Mouse (Mus musculus): Measurements from ENCODE around the gene Hspb2. TPM values are rescaled to one million over a fixed set of nuclear protein-coding genes. Genes with fewer than 3 reads are reported as not detected.

The Hspb2 gene
- polyA plus RNA-seq, 1 experiment from 2014 or later: 0.82 TPM

DNA sequence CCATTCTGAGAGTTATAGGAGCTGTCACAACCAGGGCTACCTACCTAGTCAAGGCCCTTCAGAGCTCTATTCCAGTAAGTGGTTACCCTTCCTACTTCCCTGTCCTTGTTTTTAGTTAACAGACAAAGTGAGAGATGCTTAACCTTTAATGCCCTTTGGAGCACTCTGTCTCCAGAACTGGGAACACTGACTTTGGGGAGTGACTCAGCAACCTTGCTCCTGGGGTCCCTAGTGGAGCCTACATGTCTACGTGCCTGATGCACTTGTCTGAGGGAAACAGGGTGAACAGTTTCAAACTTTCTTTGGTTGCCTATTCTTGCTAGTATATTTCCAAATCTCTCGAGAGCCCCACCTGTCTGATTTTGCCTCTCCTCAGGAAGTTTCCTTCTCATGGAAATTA is 9.4 kb downstream of the Hspb2 start:
- H3K36me3 ChIP-seq: no peaks in the 10 kb centered on the region
- H3K27ac ChIP-seq: no peak overlapping the region
- H3K4me3 ChIP-seq: no peak overlapping the region
- H3K4me1 ChIP-seq: peaks cover 7% of the 10 kb centered on the region
- H3K27me3 ChIP-seq (replicated peaks): peaks cover 20% of the 10 kb centered on the region
- ATAC-seq: no peak
- H3K4me2 ChIP-seq: no peak overlapping the region
- H3K9ac ChIP-seq: no peak overlapping the region
- no peaks in the 10 kb centered on the region for H3K9me3 ChIP-seq (replicated peaks)
- 55% methylated on average over 2 of the region's 2 CpGs for WGBS (ENCODE audit: insufficient replicate concordance)

DNA sequence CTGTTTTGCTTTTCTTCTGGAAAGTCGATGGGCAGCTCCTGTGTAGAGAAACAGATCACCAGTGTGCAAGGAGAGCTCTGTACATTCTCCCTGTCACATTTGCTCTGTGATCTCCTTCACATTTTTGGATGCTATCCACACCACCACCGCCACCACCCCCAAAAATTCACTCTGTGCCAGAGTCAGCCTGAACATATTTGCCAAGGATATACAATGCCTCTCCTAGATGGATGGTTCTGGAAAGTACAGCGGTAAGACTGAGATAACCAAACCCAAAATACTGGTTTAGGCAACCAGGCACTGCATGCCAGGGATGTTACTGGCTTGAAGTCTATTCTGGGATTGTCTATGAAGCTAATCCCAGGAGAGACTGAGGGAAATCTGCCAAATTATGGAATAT is 9.9 kb downstream of the Hspb2 start:
- Histone ChIP-seq H3K27me3 (replicated peaks) (peaks cover 16% of the 10 kb centered on the region), H3K9ac (no peak overlapping the region), H3K4me1 (peaks cover 7% of the 10 kb centered on the region), H3K4me3 (no peak overlapping the region), H3K36me3 (no peaks in the 10 kb centered on the region), H3K4me2 (no peak overlapping the region), H3K27ac (no peak overlapping the region), H3K9me3 (replicated peaks) (no peaks in the 10 kb centered on the region)
- 67% methylated on average over 3 of the region's 3 CpGs for WGBS (ENCODE audit: insufficient replicate concordance)
- ATAC-seq: no peak

DNA sequence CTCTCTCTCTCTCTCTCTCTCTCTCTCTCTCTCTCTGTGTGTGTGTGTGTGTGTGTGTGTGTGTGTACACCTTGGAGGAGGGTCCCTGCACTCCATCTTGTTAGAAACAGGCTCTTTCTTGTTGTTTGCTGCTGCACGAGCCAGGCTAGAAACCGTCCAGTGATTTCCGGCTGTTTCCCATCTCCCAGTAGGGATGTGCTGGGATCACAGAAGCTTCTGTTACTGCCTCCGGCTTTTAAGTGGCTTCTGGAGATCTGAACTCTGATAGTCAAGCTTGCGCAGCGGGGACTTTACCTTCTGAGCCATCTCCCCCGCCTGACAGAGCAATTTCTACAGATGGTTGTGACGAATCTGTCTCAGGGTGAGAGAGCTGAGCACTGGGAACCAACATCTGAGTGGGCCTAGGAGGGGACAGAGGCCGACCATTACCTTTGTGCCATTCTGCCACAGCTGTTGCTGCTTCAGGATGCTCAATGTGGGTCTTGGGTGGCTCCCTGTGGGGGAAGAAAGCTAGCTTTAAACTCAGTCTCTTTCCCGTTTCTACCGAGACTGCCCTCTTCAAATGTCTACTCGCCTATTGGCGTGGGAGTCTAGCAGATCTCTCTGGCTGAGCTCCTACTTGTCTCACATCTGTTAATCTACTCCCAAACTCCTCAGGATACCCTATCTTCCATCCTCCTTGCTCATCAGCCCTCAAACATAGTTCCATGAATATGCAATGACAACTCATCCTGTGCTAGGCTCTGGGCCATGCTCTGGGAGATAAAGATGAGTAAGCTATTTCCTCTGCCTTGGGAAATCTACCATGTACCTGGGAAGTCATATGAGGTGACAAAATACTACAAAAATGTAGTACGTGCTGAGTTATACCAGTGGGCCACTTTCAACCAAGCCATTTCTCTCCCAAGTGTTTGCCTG is 11.0 kb downstream of the Hspb2 start:
- 80% methylated on average over 14 of the region's 14 CpGs for WGBS (ENCODE audit: insufficient replicate concordance)
- no peaks in the 10 kb centered on the region for H3K9me3 ChIP-seq (replicated peaks)
- no peak for ATAC-seq

DNA sequence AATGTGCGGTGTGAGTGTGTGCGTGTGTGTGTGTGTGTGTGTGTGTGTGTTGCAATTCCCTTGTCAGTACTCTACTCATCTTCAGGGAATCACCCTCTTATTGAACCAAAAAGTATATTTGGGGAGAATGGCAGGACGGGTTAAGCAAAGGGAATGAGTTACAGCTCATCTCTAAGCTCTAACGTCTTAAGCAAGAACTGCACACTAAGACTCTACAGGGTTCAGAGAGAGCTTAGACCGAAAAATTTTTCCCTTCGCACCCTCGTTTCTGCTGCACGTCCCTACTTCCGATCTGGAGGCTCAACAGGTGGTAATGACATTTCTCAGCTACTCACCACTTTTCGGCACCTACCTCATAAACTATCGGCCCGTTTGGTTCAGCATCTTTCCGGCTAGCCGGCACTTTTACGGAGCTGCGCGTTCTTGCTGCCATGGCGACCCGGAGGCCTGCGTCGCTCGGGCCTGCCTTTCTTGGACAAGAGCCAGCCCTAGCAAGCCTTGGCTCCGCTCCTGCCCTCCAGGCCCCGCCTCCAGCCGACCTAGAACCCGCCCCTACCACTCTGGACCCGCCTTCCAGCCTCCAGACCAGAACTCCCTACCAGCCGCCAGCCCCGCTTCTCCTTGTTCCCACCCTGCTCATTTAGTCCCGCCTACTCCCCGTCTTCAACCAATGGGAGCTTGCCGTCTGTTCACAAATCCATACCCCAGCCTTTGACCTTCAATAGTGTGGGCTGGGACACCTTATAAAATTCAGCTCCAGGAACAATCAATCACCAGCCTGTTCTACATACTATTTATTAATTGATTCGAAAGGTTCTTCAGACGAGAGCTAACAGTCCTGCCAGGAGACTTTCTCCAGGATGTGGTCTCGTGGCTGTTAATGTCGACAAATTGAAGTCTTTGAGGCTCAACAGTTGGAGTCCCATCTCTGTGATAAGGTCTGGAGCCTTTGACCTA is 13.0 kb downstream of the Hspb2 start, which contains the start of gene Dixdc1:
Dixdc1 (minus strand) TSS at position 604 of the 957 bp plus-strand sequence.
- Histone ChIP-seq H3K27ac (no peak within 1 kb of the TSS), H3K4me1 (peaks cover 7% of the 10 kb centered on the region), H3K9me3 (replicated peaks) (no peaks in the 10 kb centered on the region), H3K36me3 (no peaks in the 10 kb centered on the region), H3K9ac (peak within 1 kb of the TSS; percentile 33; the same call in 1 of the 2 replicates), H3K4me3 (peak within 1 kb of the TSS; percentile 42), H3K4me2 (peak within 1 kb of the TSS; percentile 68), H3K27me3 (replicated peaks) (0 out of 2 replicates have a peak, but pooled peaks cover 6% of the 10 kb centered on the region)
- WGBS (ENCODE audit: insufficient replicate concordance): 12% methylated on average over 36 of the region's 36 CpGs
- ATAC-seq: peak; percentile 98

More for the DNA sequence above, 11.0 kb downstream of the Hspb2 start:
- Histone ChIP-seq H3K4me2 (no peak overlapping the region), H3K27ac (no peak overlapping the region), H3K36me3 (no peaks in the 10 kb centered on the region), H3K4me3 (no peak overlapping the region), H3K27me3 (replicated peaks) (peaks cover 9% of the 10 kb centered on the region), H3K9ac (no peak overlapping the region), H3K4me1 (peaks cover 7% of the 10 kb centered on the region)

DNA sequence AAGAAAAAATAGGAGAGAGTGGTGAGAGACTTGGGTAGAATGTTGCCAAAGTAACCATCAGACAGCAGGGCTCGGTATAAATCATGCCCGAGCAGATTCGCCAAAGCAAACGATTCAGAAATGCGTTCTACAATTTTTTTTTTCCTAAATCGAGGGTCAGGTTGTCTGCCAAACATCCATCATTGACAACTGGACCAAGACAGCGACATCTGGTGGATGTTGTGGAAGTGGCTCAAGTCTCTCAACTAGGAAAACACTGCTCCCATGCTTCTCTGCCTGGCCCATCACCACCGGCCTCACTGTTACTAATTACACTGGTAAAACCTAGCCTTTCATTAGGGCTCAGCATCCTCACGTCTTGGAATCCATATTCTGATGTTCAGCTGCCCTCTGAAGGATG is 17.2 kb downstream of the Hspb2 start:
- Histone ChIP-seq H3K4me3 (no peak overlapping the region), H3K4me1 (peaks cover 7% of the 10 kb centered on the region), H3K27me3 (replicated peaks) (0 out of 2 replicates have a peak, but pooled peaks cover 15% of the 10 kb centered on the region), H3K9ac (no peak overlapping the region), H3K4me2 (no peak overlapping the region), H3K27ac (no peak overlapping the region), H3K36me3 (no peaks in the 10 kb centered on the region), H3K9me3 (replicated peaks) (no peaks in the 10 kb centered on the region)
- WGBS (ENCODE audit: insufficient replicate concordance): 5% methylated on average over 9 of the region's 9 CpGs
- ATAC-seq: no peak

DNA sequence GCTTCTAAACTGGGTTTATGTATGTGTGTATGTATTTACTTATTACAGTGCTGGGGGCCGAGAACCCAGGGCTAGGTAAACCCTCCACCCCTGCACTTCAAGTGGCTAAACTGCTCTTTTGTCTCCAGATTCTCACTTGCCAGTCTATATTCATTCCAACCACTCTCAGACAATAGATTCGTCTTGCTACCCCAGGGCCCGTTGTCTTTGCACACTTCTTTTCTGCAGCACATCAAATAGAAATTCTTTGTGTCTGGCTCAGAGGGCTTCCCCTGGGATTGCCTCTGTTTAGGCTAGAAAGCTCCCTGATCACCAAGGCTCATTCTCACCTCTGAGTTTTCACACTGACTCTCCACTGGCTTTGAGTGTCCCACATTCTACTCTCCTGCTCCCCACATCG is 19.6 kb downstream of the Hspb2 start:
- Histone ChIP-seq H3K36me3 (no peaks in the 10 kb centered on the region), H3K4me2 (no peak overlapping the region), H3K4me3 (no peak overlapping the region), H3K27me3 (replicated peaks) (peaks cover 31% of the 10 kb centered on the region), H3K9me3 (replicated peaks) (no peaks in the 10 kb centered on the region), H3K9ac (no peak overlapping the region), H3K4me1 (peaks cover 7% of the 10 kb centered on the region; the same call in 1 of the 2 replicates), H3K27ac (no peak overlapping the region)
- ATAC-seq: no peak
- WGBS (ENCODE audit: insufficient replicate concordance): 35% methylated on average over 4 of the region's 4 CpGs

DNA sequence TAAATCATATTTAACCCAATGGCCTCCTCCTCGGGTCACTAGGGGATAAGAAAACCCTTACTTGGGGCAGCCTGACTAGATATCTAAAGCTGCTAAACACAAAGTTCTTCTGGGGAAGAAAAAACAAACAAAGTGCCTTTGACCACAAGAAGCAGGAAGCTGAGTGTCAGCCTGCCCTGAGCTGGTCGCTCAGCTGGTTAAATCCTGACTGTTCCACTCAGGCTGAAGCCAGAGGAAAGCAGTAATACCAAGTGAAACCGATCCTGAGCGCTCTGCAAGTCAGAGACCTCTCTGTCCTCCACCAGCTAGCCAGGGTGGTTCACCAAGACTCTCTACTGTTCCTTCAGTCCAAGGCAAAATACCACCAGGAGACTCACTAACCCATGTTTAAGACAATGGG is 22.6 kb downstream of the Hspb2 start:
- WGBS (ENCODE audit: insufficient replicate concordance): 17% methylated on average over 4 of the region's 4 CpGs
- Histone ChIP-seq H3K9ac (no peak overlapping the region), H3K9me3 (replicated peaks) (no peaks in the 10 kb centered on the region), H3K4me2 (no peak overlapping the region), H3K27me3 (replicated peaks) (peaks cover 51% of the 10 kb centered on the region), H3K36me3 (no peaks in the 10 kb centered on the region), H3K4me3 (no peak overlapping the region), H3K27ac (no peak overlapping the region), H3K4me1 (peaks cover 8% of the 10 kb centered on the region; the same call in 1 of the 2 replicates)
- no peak for ATAC-seq

DNA sequence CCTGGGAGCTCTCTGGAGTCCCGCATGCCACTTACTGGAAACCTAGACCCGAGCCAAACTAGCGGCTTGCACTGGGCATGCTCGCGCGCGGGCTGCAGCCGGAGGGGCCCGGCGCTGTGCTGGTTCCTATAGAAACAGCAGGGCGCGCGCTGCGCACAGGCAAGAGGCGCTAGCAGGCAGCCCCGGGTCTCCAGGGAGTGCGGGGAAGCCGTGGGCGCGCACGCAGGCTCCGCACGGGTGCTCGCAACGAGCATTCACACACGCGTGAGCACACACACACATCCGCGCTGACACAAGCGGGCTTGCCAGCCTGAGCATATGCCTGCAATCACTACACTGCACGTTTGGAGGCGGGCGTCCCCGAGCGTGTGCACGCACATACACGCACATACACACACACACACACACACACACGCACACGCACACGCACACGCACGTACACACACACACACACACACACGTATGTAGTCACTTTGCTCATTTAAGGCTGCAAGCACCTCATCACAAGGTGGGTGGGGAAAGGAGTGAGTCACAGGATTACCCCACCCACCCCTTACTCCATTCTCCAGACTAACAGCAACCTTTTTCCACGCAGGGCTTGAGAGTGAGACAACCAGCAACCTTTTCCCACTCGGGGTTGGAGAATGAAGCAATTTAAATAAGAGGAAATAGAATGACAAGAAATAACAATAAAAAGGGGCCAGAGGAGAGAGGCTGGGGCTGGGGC is 24.1 kb downstream of the Hspb2 start:
- no peak overlapping the region for H3K27ac ChIP-seq
- no peaks in the 10 kb centered on the region for H3K36me3 ChIP-seq
- ATAC-seq: peak; percentile 73
- peak overlapping the region; percentile 55 for H3K9ac ChIP-seq
- H3K4me1 ChIP-seq: peaks cover 8% of the 10 kb centered on the region; the same call in 1 of the 2 replicates
- H3K9me3 ChIP-seq (replicated peaks): no peaks in the 10 kb centered on the region
- WGBS (ENCODE audit: insufficient replicate concordance): under 1% methylated on average over 44 of the region's 45 CpGs
- peak overlapping the region; percentile 50 for H3K4me3 ChIP-seq
- peak overlapping the region; percentile 73 for H3K4me2 ChIP-seq
- H3K27me3 ChIP-seq (replicated peaks): peaks cover 59% of the 10 kb centered on the region

DNA sequence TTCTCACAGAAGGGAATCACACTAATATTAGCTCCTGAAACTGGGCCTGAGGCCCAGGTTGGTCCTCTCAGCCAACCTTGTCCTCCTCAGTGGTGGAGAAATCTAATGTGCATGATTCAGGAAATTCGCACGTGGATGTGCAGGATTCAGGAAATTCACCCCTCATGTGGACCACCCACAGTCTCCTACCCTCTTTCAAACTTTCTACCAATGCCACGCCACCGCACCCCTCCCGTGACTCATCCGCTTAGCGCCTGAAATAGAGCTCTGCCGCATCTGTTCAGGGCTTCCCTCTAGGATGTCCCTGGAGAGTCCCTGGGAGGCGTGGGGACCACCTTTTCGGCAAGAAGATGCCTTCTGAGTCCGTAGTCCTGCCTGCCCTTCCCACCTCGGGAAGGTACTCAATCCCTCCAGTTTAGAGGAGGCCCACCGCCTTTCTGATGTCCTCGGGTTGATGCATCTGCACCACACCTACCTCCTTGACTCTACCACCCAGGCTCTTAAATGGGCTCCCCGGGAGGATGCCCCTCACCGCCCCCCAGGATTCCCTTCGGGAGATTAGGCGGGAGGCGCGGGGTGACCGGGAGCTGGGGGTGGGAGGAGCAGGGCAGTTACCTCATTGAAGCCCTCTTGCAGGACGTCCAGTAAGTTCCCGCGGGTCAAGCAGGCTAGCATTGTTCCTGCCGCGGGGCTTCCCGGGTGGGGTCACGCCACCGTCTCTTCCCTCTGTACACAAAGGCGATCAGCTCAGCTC is 24.8 kb downstream of the Hspb2 start:
- H3K9me3 ChIP-seq (replicated peaks): no peaks in the 10 kb centered on the region
- H3K4me2 ChIP-seq: peak overlapping the region; percentile 73
- ATAC-seq: peak; percentile 49
- 15% methylated on average over 30 of the region's 30 CpGs for WGBS (ENCODE audit: insufficient replicate concordance)
- H3K9ac ChIP-seq: peak overlapping the region; percentile 55
- no peaks in the 10 kb centered on the region for H3K36me3 ChIP-seq
- peaks cover 61% of the 10 kb centered on the region for H3K27me3 ChIP-seq (replicated peaks)
- H3K27ac ChIP-seq: no peak overlapping the region
- H3K4me1 ChIP-seq: peaks cover 8% of the 10 kb centered on the region; the same call in 1 of the 2 replicates
- peak overlapping the region; percentile 50 for H3K4me3 ChIP-seq

DNA sequence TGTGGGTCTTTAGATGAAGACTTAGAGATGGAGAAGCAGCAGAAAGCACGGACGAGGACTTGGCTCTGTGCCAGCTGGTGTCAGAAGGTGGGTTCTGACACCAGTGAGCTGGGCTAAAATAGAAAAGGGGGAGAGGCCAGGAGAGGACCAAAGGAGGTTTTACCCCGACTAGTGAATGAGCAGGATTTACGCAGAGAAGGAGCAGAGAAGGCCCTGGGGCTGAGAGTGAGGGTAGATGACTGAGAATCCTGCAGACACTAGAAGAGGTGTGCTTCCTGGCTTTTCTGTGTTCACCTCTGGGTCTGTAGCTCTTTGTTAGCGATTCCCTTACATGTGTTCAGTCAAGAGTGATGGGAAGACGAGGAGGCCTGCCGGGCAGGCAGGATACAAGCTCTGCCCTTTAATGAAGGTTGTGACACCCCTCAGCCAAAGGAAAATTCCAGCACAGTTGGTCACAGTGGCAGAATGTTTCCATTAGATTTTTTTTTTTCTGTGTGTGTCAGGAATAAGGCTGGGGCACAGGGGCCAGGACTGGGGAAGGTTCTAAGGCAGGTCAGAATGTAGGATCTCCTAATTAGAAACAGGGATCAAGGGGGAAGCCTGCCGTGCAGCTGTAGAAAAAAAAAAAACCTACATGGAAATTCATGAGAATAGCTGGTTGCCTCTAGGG is 26.1 kb downstream of the Hspb2 start:
- no peaks in the 10 kb centered on the region for H3K9me3 ChIP-seq (replicated peaks)
- 63% methylated on average over 8 of the region's 8 CpGs for WGBS (ENCODE audit: insufficient replicate concordance)
- peaks cover 8% of the 10 kb centered on the region; the same call in 1 of the 2 replicates for H3K4me1 ChIP-seq
- H3K36me3 ChIP-seq: no peaks in the 10 kb centered on the region
- no peak for ATAC-seq
- H3K27me3 ChIP-seq (replicated peaks): peaks cover 65% of the 10 kb centered on the region
- H3K4me3 ChIP-seq: no peak overlapping the region
- H3K4me2 ChIP-seq: no peak overlapping the region
- H3K9ac ChIP-seq: no peak overlapping the region
- no peak overlapping the region for H3K27ac ChIP-seq
